Mouse (Mus musculus): ENCODE results near the gene Ap1s3. TPM values are rescaled to one million over a fixed set of nuclear protein-coding genes. Genes with fewer than 3 reads are reported as not detected.

Ap1s3 gene
- 2.6 TPM for polyA plus RNA-seq (2017; shearing (Covaris generic))

GRCm38 (mm10) chr1:79671543-79672337, at the start of gene Ap1s3:
Gene Ap1s3, minus strand, starts transcription at chr1:79671972.

Other genes starting within 250 kb of the Ap1s3 start
- not detected for gene Scg2, start 231.9 kb downstream of the Ap1s3 start, polyA plus RNA-seq (2017; shearing (Covaris generic))
- 18.9 TPM for gene Mrpl44, start 104.0 kb upstream of the Ap1s3 start, polyA plus RNA-seq (2017; shearing (Covaris generic))
- gene Wdfy1, start 104.2 kb upstream of the Ap1s3 start, polyA plus RNA-seq (2017; shearing (Covaris generic)) = 14.7 TPM
- gene Serpine2, start 189.2 kb upstream of the Ap1s3 start, polyA plus RNA-seq (2017; shearing (Covaris generic)) = 3.5 TPM

Measured in naive thymus-derived CD4-positive, alpha-beta T cell, adult 5 months (primary cell).